Mouse (Mus musculus): ENCODE data around the gene Xndc1.
A peak's percentile ranks its signal among the peaks of the same experiment; 100 is the strongest.

Xndc1 gene

DNA sequence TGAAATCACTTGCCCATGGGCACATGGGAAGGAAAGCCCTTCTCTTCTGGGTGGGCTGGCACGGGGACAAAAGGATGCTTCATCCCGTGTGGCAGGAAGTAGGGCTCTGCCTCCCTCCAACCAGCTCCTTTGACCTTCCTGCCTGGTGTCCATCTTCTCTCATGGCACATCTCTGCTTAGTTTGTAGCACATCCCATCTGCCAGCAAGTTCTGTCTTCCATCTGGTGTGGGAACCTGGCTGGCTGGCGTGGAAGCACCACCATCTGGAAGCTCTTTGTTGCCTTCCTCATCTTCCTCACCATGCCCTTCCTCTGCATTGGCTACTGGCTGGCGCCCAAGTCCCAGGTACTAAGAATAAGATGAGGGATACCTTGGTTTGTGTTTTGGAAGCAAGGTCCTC lies 22.0 kb downstream of the Xndc1 start:
- no peak for TF ChIP-seq CTCF (conservative IDR thresholded peaks at IDR 0.05; ENCODE audit: low read length)
- H3K27me3 ChIP-seq (ENCODE audit: insufficient read depth, low read length), result peaks cover 45% of the 10 kb centered on the region
- H3K4me3 ChIP-seq (replicated peaks; ENCODE audit: low read length), result no peak overlapping the region
- H3K9me3 ChIP-seq (ENCODE audit: low read length), result no peaks in the 10 kb centered on the region
- peaks cover 14% of the 10 kb centered on the region for H3K36me3 ChIP-seq (ENCODE audit: insufficient read depth, low read length)
- H3K4me1 ChIP-seq (replicated peaks; ENCODE audit: low read depth, low read length), result peaks cover 26% of the 10 kb centered on the region

DNA sequence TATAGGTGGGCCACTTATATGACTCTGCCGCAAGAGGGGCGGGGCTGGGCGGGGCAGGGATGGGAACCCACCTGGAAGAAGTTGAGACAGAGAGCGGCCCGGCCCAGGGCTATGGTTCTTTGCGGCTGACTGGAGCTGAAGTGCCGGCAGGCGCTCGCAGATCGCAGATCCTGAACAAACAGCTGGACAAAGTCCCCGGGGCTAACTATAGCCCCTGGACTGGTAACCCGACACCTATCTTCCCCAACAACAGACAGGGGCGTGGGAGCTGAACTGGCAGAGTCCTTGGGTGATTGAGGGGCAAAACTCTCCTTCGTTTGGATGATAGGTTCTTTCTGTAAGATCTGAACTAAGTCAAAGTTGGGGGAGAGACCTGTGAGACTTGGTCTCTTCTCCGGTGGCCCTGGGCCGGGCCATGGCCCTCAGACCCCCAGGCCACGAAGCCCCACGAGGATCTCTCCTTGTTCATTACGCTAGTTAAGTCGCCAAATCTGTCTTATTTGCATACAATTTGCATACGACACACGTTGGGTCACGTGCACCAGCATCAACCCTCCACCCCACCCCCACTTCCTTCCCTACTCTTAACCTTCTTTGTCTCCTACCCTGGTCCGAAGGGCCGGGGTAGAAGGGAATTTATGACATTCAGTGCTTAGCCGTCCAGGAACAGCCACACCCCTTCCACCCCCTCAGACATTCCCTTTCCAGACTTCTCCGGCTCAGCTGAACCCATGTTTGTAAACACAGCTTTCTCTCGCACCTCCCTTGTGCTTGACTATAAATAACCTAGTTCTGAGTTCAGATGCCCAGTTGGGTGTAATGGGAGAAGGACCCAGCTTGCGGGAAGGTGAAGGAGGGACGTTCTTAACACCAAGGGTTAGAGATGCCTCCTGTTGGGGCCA lies 34.7 kb downstream of the Xndc1 start:
- peak overlapping the region; percentile 71 for H3K4me3 ChIP-seq (replicated peaks; ENCODE audit: low read length)
- no peaks in the 10 kb centered on the region for H3K36me3 ChIP-seq (ENCODE audit: insufficient read depth, low read length)
- H3K4me1 ChIP-seq (replicated peaks; ENCODE audit: low read depth, low read length), result peaks cover 53% of the 10 kb centered on the region

GRCm38 (mm10) chr7:102100868-102101267 lies 35.6 kb downstream of the Xndc1 start:
- H3K9me3 ChIP-seq (ENCODE audit: low read length), result no peaks in the 10 kb centered on the region
- H3K27me3 ChIP-seq (ENCODE audit: insufficient read depth, low read length), result peaks cover 38% of the 10 kb centered on the region
- TF ChIP-seq CTCF (conservative IDR thresholded peaks at IDR 0.05; ENCODE audit: low read length) (no peak), POU5F1 (IDR thresholded peaks at IDR 0.05; ENCODE audit: borderline replicate concordance, low read length) (no peak), NANOG (IDR thresholded peaks at IDR 0.05; ENCODE audit: borderline replicate concordance, low read length) (no peak)
- H3K4me1 ChIP-seq (replicated peaks; ENCODE audit: low read depth, low read length), result peaks cover 46% of the 10 kb centered on the region
- no peaks in the 10 kb centered on the region for H3K36me3 ChIP-seq (ENCODE audit: insufficient read depth, low read length)
- H3K4me3 ChIP-seq (replicated peaks; ENCODE audit: low read length), result peak overlapping the region; percentile 71

More for the DNA sequence above, 34.7 kb downstream of the Xndc1 start:
- TF ChIP-seq NANOG (IDR thresholded peaks at IDR 0.05; ENCODE audit: borderline replicate concordance, low read length), result no peak
- no peak for TF ChIP-seq CTCF (conservative IDR thresholded peaks at IDR 0.05; ENCODE audit: low read length)
- no peak for TF ChIP-seq POU5F1 (IDR thresholded peaks at IDR 0.05; ENCODE audit: borderline replicate concordance, low read length)
- peaks cover 44% of the 10 kb centered on the region for H3K27me3 ChIP-seq (ENCODE audit: insufficient read depth, low read length)
- H3K9me3 ChIP-seq (ENCODE audit: low read length), result no peaks in the 10 kb centered on the region

DNA sequence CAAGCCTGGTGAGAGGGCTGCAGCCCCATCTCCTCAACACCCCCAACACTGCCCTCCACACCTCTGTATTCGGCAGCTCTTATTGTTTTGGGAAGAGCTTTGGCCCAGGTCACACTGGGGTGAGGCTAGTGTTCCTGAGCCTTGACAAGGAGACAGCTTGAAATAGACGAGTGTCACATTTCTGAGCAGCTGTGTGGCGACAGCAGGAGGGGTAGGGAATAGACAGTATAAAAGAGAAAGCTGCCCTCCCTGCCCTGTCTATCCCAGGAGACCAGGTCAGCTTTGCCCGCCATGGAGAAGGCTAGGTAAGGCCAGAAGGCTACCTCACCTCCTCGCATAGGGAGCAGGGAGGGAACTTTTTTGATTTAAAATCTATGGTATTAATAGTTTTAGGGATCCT lies 36.2 kb downstream of the Xndc1 start, which contains the start of gene Art1:
TSS of gene Art1 (plus strand) at position 257 of the 400 bp plus-strand sequence.
- H3K27me3 ChIP-seq (ENCODE audit: insufficient read depth, low read length), result peaks cover 40% of the 10 kb centered on the region
- peaks cover 52% of the 10 kb centered on the region for H3K4me1 ChIP-seq (replicated peaks; ENCODE audit: low read depth, low read length)
- H3K36me3 ChIP-seq (ENCODE audit: insufficient read depth, low read length), result no peaks in the 10 kb centered on the region
- TF ChIP-seq NANOG (IDR thresholded peaks at IDR 0.05; ENCODE audit: borderline replicate concordance, low read length) (no peak), CTCF (conservative IDR thresholded peaks at IDR 0.05; ENCODE audit: low read length) (no peak), POU5F1 (IDR thresholded peaks at IDR 0.05; ENCODE audit: borderline replicate concordance, low read length) (no peak)
- no peaks in the 10 kb centered on the region for H3K9me3 ChIP-seq (ENCODE audit: low read length)
- H3K4me3 ChIP-seq (replicated peaks; ENCODE audit: low read length), result peak within 1 kb of the TSS; percentile 71

- H3K27me3 ChIP-seq (ENCODE audit: insufficient read depth, low read length), result peaks cover 39% of the 10 kb centered on the region
- H3K4me3 ChIP-seq (replicated peaks; ENCODE audit: low read length), result peak overlapping the region; percentile 64
- no peaks in the 10 kb centered on the region for H3K9me3 ChIP-seq (ENCODE audit: low read length)
- no peaks in the 10 kb centered on the region for H3K36me3 ChIP-seq (ENCODE audit: insufficient read depth, low read length)
- TF ChIP-seq CTCF (conservative IDR thresholded peaks at IDR 0.05; ENCODE audit: low read length), result peak; percentile 8; the same call in 1 of the 2 replicates
- no peak for TF ChIP-seq POU5F1 (IDR thresholded peaks at IDR 0.05; ENCODE audit: borderline replicate concordance, low read length)
- no peak for TF ChIP-seq NANOG (IDR thresholded peaks at IDR 0.05; ENCODE audit: borderline replicate concordance, low read length)
- H3K4me1 ChIP-seq (replicated peaks; ENCODE audit: low read depth, low read length), result peaks cover 59% of the 10 kb centered on the region
Observed at GRCm38 (mm10) chr7:102102241-102102640, 36.9 kb downstream of the Xndc1 start.

DNA sequence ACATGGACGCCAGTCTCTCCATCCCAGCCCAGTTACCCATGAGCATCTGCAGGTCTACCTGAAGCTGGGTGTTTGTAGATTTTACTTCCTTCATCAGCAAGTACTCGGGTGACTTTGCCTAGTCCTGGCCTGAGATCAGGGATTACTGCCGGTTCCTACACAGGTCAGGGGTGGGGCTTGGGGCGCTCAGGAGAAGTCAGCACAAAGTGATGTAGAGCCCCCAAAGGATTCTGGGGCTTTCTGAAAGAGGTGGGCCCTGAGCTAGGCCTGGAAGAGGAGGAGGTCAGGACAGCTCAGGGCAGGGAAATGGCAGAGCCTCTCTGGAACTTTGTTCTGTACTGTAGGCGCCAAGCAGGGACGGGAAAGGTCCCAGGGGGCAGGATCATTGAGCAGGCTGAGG lies 37.4 kb downstream of the Xndc1 start:
- Histone ChIP-seq H3K9me3 (ENCODE audit: low read length) (no peaks in the 10 kb centered on the region), H3K36me3 (ENCODE audit: insufficient read depth, low read length) (no peaks in the 10 kb centered on the region), H3K4me3 (replicated peaks; ENCODE audit: low read length) (peak overlapping the region; percentile 64), H3K4me1 (replicated peaks; ENCODE audit: low read depth, low read length) (peaks cover 62% of the 10 kb centered on the region), H3K27me3 (ENCODE audit: insufficient read depth, low read length) (peaks cover 37% of the 10 kb centered on the region)
- TF ChIP-seq CTCF (conservative IDR thresholded peaks at IDR 0.05; ENCODE audit: low read length) (no peak), POU5F1 (IDR thresholded peaks at IDR 0.05; ENCODE audit: borderline replicate concordance, low read length) (no peak), NANOG (IDR thresholded peaks at IDR 0.05; ENCODE audit: borderline replicate concordance, low read length) (no peak)

- peaks cover 37% of the 10 kb centered on the region for H3K27me3 ChIP-seq (ENCODE audit: insufficient read depth, low read length)
- TF ChIP-seq NANOG (IDR thresholded peaks at IDR 0.05; ENCODE audit: borderline replicate concordance, low read length), result no peak
- no peaks in the 10 kb centered on the region for H3K9me3 ChIP-seq (ENCODE audit: low read length)
- H3K4me1 ChIP-seq (replicated peaks; ENCODE audit: low read depth, low read length), result peaks cover 67% of the 10 kb centered on the region
- no peak overlapping the region for H3K4me3 ChIP-seq (replicated peaks; ENCODE audit: low read length)
- no peaks in the 10 kb centered on the region for H3K36me3 ChIP-seq (ENCODE audit: insufficient read depth, low read length)
Observed at GRCm38 (mm10) chr7:102103555-102103954, 38.2 kb downstream of the Xndc1 start.

GRCm38 (mm10) chr7:102104126-102104525 lies 38.8 kb downstream of the Xndc1 start:
- Histone ChIP-seq H3K36me3 (ENCODE audit: insufficient read depth, low read length) (no peaks in the 10 kb centered on the region), H3K4me3 (replicated peaks; ENCODE audit: low read length) (no peak overlapping the region)

More at GRCm38 (mm10) chr7:102104126-102104525, 38.8 kb downstream of the Xndc1 start:
- peaks cover 34% of the 10 kb centered on the region for H3K27me3 ChIP-seq (ENCODE audit: insufficient read depth, low read length)
- no peaks in the 10 kb centered on the region for H3K9me3 ChIP-seq (ENCODE audit: low read length)
- peaks cover 62% of the 10 kb centered on the region for H3K4me1 ChIP-seq (replicated peaks; ENCODE audit: low read depth, low read length)
- no peak for TF ChIP-seq NANOG (IDR thresholded peaks at IDR 0.05; ENCODE audit: borderline replicate concordance, low read length)
- no peak for TF ChIP-seq POU5F1 (IDR thresholded peaks at IDR 0.05; ENCODE audit: borderline replicate concordance, low read length)
- no peak for TF ChIP-seq CTCF (conservative IDR thresholded peaks at IDR 0.05; ENCODE audit: low read length)

Data from E14TG2a.4 (cell line).